Mouse (Mus musculus): ENCODE results near the gene Dap. TPM values are rescaled to one million over a fixed set of nuclear protein-coding genes. Genes with fewer than 3 reads are reported as not detected.

Gene Dap
- polyA plus RNA-seq, 1 experiment from 2014 or later = 67.2 TPM

GRCm38 (mm10) chr15:31252590-31253311, 28.6 kb downstream of the Dap start:
- no peak overlapping the region for H3K9ac ChIP-seq (ENCODE audit: low read length)
- H3K4me1 ChIP-seq (ENCODE audit: control insufficient read depth, insufficient read depth, low read length) = peaks cover 9% of the 10 kb centered on the region; the same call in 1 of the 2 replicates
- no peak overlapping the region for H3K4me3 ChIP-seq (ENCODE audit: low read depth, low read length)
- 87% methylated on average over 16 of the region's 16 CpGs for whole genome bisulfite sequencing
- no peak overlapping the region for H3K27ac ChIP-seq (replicated peaks; ENCODE audit: low read depth, low read length)
- H3K9me3 ChIP-seq (ENCODE audit: control insufficient read depth, low read length) = no peaks in the 10 kb centered on the region
- no peak overlapping the region for H3K4me2 ChIP-seq (ENCODE audit: low read depth, severe bottlenecking)
- no peaks in the 10 kb centered on the region for H3K27me3 ChIP-seq (ENCODE audit: control insufficient read depth, insufficient read depth, low read length)
- no peaks in the 10 kb centered on the region for H3K36me3 ChIP-seq (ENCODE audit: control insufficient read depth, insufficient read depth, low read length)
- no peak for DNase-seq (ENCODE audit: low spot score)
- no peak for ATAC-seq (ENCODE audit: insufficient number of reproducible peaks, low FRiP score, low TSS enrichment, low read depth)

- ATAC-seq (ENCODE audit: insufficient number of reproducible peaks, low FRiP score, low TSS enrichment, low read depth) = no peak
- H3K27ac ChIP-seq (replicated peaks; ENCODE audit: low read depth, low read length) = no peak overlapping the region
- H3K9ac ChIP-seq (ENCODE audit: low read length) = no peak overlapping the region
- H3K36me3 ChIP-seq (ENCODE audit: control insufficient read depth, insufficient read depth, low read length) = no peaks in the 10 kb centered on the region
- no peak for DNase-seq (ENCODE audit: low spot score)
- no peaks in the 10 kb centered on the region for H3K27me3 ChIP-seq (ENCODE audit: control insufficient read depth, insufficient read depth, low read length)
- no peaks in the 10 kb centered on the region for H3K9me3 ChIP-seq (ENCODE audit: control insufficient read depth, low read length)
- H3K4me1 ChIP-seq (ENCODE audit: control insufficient read depth, insufficient read depth, low read length) = peaks cover 7% of the 10 kb centered on the region; the same call in 1 of the 2 replicates
- no peak overlapping the region for H3K4me3 ChIP-seq (ENCODE audit: low read depth, low read length)
- 68% methylated on average over 8 of the region's 8 CpGs for WGBS
- no peak overlapping the region for H3K4me2 ChIP-seq (ENCODE audit: low read depth, severe bottlenecking)
These were observed 29.3 kb downstream of the Dap start for GRCm38 (mm10) chr15:31253380-31253779.

- H3K9me3 ChIP-seq (ENCODE audit: control insufficient read depth, low read length) = no peaks in the 10 kb centered on the region
- WGBS = 86% methylated on average over 4 of the region's 4 CpGs
- H3K4me3 ChIP-seq (ENCODE audit: low read depth, low read length) = no peak overlapping the region
- ATAC-seq (ENCODE audit: insufficient number of reproducible peaks, low FRiP score, low TSS enrichment, low read depth) (no peak), DNase-seq (ENCODE audit: low spot score) (no peak)
- H3K27ac ChIP-seq (replicated peaks; ENCODE audit: low read depth, low read length) = no peak overlapping the region
- no peaks in the 10 kb centered on the region for H3K27me3 ChIP-seq (ENCODE audit: control insufficient read depth, insufficient read depth, low read length)
- H3K4me1 ChIP-seq (ENCODE audit: control insufficient read depth, insufficient read depth, low read length) = 0 out of 2 replicates have a peak, but pooled peaks cover 3% of the 10 kb centered on the region
- H3K4me2 ChIP-seq (ENCODE audit: low read depth, severe bottlenecking) = no peak overlapping the region
- H3K9ac ChIP-seq (ENCODE audit: low read length) = no peak overlapping the region
- no peaks in the 10 kb centered on the region for H3K36me3 ChIP-seq (ENCODE audit: control insufficient read depth, insufficient read depth, low read length)
These were observed 29.8 kb downstream of the Dap start for GRCm38 (mm10) chr15:31253963-31254362.

GRCm38 (mm10) chr15:31254939-31255535, 30.9 kb downstream of the Dap start:
- Histone ChIP-seq H3K9me3 (ENCODE audit: control insufficient read depth, low read length) (no peaks in the 10 kb centered on the region), H3K4me3 (ENCODE audit: low read depth, low read length) (no peak overlapping the region), H3K27ac (replicated peaks; ENCODE audit: low read depth, low read length) (no peak overlapping the region), H3K9ac (ENCODE audit: low read length) (no peak overlapping the region), H3K4me1 (ENCODE audit: control insufficient read depth, insufficient read depth, low read length) (no peaks in the 10 kb centered on the region), H3K36me3 (ENCODE audit: control insufficient read depth, insufficient read depth, low read length) (no peaks in the 10 kb centered on the region), H3K27me3 (ENCODE audit: control insufficient read depth, insufficient read depth, low read length) (no peaks in the 10 kb centered on the region), H3K4me2 (ENCODE audit: low read depth, severe bottlenecking) (no peak overlapping the region)
- WGBS = 89% methylated on average over 9 of the region's 9 CpGs
- no peak for DNase-seq (ENCODE audit: low spot score)
- no peak for ATAC-seq (ENCODE audit: insufficient number of reproducible peaks, low FRiP score, low TSS enrichment, low read depth)

- no peak for DNase-seq (ENCODE audit: low spot score)
- no peaks in the 10 kb centered on the region for H3K4me1 ChIP-seq (ENCODE audit: control insufficient read depth, insufficient read depth, low read length)
- no peak for ATAC-seq (ENCODE audit: insufficient number of reproducible peaks, low FRiP score, low TSS enrichment, low read depth)
- H3K36me3 ChIP-seq (ENCODE audit: control insufficient read depth, insufficient read depth, low read length) = no peaks in the 10 kb centered on the region
- H3K9ac ChIP-seq (ENCODE audit: low read length) = no peak overlapping the region
- H3K27ac ChIP-seq (replicated peaks; ENCODE audit: low read depth, low read length) = no peak overlapping the region
- 81% methylated on average over 6 of the region's 6 CpGs for WGBS
- no peak overlapping the region for H3K4me2 ChIP-seq (ENCODE audit: low read depth, severe bottlenecking)
- no peaks in the 10 kb centered on the region for H3K27me3 ChIP-seq (ENCODE audit: control insufficient read depth, insufficient read depth, low read length)
- H3K9me3 ChIP-seq (ENCODE audit: control insufficient read depth, low read length) = no peaks in the 10 kb centered on the region
- H3K4me3 ChIP-seq (ENCODE audit: low read depth, low read length) = no peak overlapping the region
These were observed 31.6 kb downstream of the Dap start for GRCm38 (mm10) chr15:31255762-31256161.

GRCm38 (mm10) chr15:31257329-31257728, 33.2 kb downstream of the Dap start:
- DNase-seq (ENCODE audit: low spot score) (no peak), ATAC-seq (ENCODE audit: insufficient number of reproducible peaks, low FRiP score, low TSS enrichment, low read depth) (no peak)
- Histone ChIP-seq H3K36me3 (ENCODE audit: control insufficient read depth, insufficient read depth, low read length) (no peaks in the 10 kb centered on the region), H3K9ac (ENCODE audit: low read length) (no peak overlapping the region), H3K27me3 (ENCODE audit: control insufficient read depth, insufficient read depth, low read length) (no peaks in the 10 kb centered on the region), H3K4me2 (ENCODE audit: low read depth, severe bottlenecking) (no peak overlapping the region), H3K27ac (replicated peaks; ENCODE audit: low read depth, low read length) (no peak overlapping the region), H3K4me1 (ENCODE audit: control insufficient read depth, insufficient read depth, low read length) (no peaks in the 10 kb centered on the region), H3K4me3 (ENCODE audit: low read depth, low read length) (no peak overlapping the region), H3K9me3 (ENCODE audit: control insufficient read depth, low read length) (no peaks in the 10 kb centered on the region)
- 84% methylated on average over 1 of the region's 1 CpGs for WGBS

- WGBS = 40% methylated on average over 21 of the region's 21 CpGs
- Histone ChIP-seq H3K4me1 (ENCODE audit: control insufficient read depth, insufficient read depth, low read length) (no peaks in the 10 kb centered on the region), H3K27me3 (ENCODE audit: control insufficient read depth, insufficient read depth, low read length) (no peaks in the 10 kb centered on the region), H3K4me3 (ENCODE audit: low read depth, low read length) (no peak overlapping the region), H3K27ac (replicated peaks; ENCODE audit: low read depth, low read length) (no peak overlapping the region), H3K9ac (ENCODE audit: low read length) (no peak overlapping the region), H3K9me3 (ENCODE audit: control insufficient read depth, low read length) (no peaks in the 10 kb centered on the region), H3K36me3 (ENCODE audit: control insufficient read depth, insufficient read depth, low read length) (no peaks in the 10 kb centered on the region), H3K4me2 (ENCODE audit: low read depth, severe bottlenecking) (no peak overlapping the region)
- DNase-seq (ENCODE audit: low spot score) (peak; percentile 47), ATAC-seq (ENCODE audit: insufficient number of reproducible peaks, low FRiP score, low TSS enrichment, low read depth) (peak; percentile 61; the same call in 1 of the 2 replicates)
These were observed 34.0 kb downstream of the Dap start for GRCm38 (mm10) chr15:31258029-31258692.

GRCm38 (mm10) chr15:31258693-31259439, 34.8 kb downstream of the Dap start:
- no peaks in the 10 kb centered on the region for H3K4me1 ChIP-seq (ENCODE audit: control insufficient read depth, insufficient read depth, low read length)
- no peak overlapping the region for H3K9ac ChIP-seq (ENCODE audit: low read length)
- DNase-seq (ENCODE audit: low spot score) (peak; percentile 37), ATAC-seq (ENCODE audit: insufficient number of reproducible peaks, low FRiP score, low TSS enrichment, low read depth) (0 out of 2 replicates have a peak, but pooled peaks have one; percentile 25)
- no peaks in the 10 kb centered on the region for H3K36me3 ChIP-seq (ENCODE audit: control insufficient read depth, insufficient read depth, low read length)
- no peak overlapping the region for H3K27ac ChIP-seq (replicated peaks; ENCODE audit: low read depth, low read length)
- no peak overlapping the region for H3K4me2 ChIP-seq (ENCODE audit: low read depth, severe bottlenecking)
- no peak overlapping the region for H3K4me3 ChIP-seq (ENCODE audit: low read depth, low read length)
- no peaks in the 10 kb centered on the region for H3K27me3 ChIP-seq (ENCODE audit: control insufficient read depth, insufficient read depth, low read length)
- 83% methylated on average over 18 of the region's 18 CpGs for WGBS
- H3K9me3 ChIP-seq (ENCODE audit: control insufficient read depth, low read length) = no peaks in the 10 kb centered on the region
